Mouse (Mus musculus): ENCODE measurements around the gene Atp6v0c.

DNA sequence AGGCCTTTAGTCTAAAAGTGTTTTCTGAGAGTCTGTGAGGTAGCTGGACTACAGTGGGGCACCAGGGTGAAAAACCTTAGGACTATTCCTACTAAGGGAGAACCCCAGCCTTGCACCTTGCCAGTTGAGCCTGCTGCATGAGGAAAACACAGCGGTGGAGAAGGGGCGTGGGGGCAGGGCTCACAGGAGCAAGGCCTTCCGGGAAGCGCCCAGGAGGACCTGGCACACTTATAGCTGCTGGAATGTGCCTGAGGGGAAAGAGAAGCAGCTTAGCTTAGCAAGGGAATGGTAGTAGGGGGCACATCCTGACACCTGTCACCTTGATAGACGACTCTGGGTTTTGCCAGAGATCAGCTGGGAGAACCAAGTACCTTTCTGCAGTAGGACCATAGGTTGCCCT, 8.0 kb downstream of the Atp6v0c start:
- TF ChIP-seq EP300 (IDR thresholded peaks at IDR 0.05) (no peak), CTCF (IDR thresholded peaks at IDR 0.05) (no peak)
